Mouse (Mus musculus): Measurements from ENCODE around the gene Ada. TPM values are rescaled to one million over a fixed set of nuclear protein-coding genes. Genes with fewer than 3 reads are reported as not detected.

Ada gene
- polyA plus RNA-seq, 1 experiment from 2014 or later: 9.0 TPM

DNA sequence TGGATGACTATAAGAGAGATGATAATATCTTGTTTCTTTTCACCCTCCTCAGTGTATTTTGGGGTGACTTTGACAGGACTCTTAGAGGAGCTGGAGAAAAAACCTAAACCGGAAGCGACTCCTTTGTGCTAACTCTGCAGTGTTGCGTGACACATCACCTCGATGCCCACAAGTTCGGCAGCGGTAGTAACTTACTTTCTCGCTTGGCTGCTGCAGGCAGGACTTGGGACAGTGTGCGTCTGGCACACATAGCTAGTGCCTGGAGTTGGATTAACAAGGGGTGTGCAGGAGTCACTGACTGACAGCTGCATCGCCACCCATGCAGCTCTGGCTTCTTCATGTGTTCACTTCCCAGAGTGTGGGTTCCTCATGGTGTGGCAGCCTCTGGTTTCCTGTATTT lies 40.0 kb downstream of the Ada start:
- ATAC-seq (ENCODE audit: insufficient number of reproducible peaks, low FRiP score, low TSS enrichment, low read depth): no peak
- Histone ChIP-seq H3K36me3 (0 out of 2 replicates have a peak, but pooled peaks cover 3% of the 10 kb centered on the region), H3K27ac (no peak overlapping the region), H3K4me1 (peaks cover 14% of the 10 kb centered on the region), H3K9ac (no peak overlapping the region), H3K4me2 (no peak overlapping the region), H3K4me3 (no peak overlapping the region), H3K9me3 (no peaks in the 10 kb centered on the region), H3K27me3 (no peaks in the 10 kb centered on the region)
- 89% methylated on average over 9 of the region's 9 CpGs for WGBS

DNA sequence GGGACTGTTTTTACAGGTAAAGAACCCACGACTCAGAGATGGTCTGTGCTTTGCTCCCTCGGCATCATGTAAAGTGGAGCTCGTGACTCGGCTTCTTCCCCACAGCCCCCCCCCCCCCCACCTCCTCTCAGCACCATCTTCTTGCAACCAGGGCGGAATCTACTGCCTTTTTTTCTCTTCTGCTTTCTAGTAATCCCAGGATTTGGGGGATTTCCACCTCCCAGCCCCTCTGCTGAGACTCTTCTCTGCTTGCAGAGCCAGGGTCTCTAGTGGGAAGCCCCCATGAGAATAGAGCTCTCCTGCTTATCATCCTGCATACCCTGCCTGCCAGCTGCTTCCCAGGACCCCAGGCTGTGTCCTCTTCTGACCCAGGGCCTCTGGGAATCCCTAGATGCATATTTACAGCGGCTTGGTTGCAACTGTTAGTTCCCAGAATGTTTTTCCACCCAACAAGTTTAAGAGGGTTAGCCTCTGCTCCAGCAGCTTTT lies 41.2 kb downstream of the Ada start:
- Histone ChIP-seq H3K27me3 (no peaks in the 10 kb centered on the region), H3K9ac (no peak overlapping the region), H3K9me3 (no peaks in the 10 kb centered on the region), H3K36me3 (0 out of 2 replicates have a peak, but pooled peaks cover 7% of the 10 kb centered on the region), H3K4me2 (no peak overlapping the region), H3K27ac (no peak overlapping the region), H3K4me1 (peaks cover 14% of the 10 kb centered on the region), H3K4me3 (no peak overlapping the region)
- 75% methylated on average over 6 of the region's 6 CpGs for WGBS
- no peak for ATAC-seq (ENCODE audit: insufficient number of reproducible peaks, low FRiP score, low TSS enrichment, low read depth)

DNA sequence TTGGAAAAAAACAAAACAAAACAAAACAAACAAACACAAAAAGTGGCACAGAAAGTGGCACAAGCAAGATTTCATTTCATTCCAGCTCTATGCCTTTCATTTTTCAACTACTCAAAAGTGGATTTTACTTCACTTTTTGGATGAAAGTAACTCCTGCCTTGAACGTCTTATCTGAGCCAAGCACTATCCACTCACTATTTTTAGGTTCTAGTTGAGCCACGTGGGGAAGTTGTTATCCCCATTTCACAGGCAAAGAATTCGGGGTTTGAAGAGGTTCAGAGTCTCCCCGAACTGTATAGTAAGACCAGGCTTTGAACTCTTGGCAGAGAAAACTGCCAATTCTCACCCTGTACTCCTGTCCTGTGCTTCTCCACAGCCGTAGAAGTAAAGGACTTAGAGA lies 41.7 kb downstream of the Ada start:
- Histone ChIP-seq H3K27me3 (no peaks in the 10 kb centered on the region), H3K27ac (no peak overlapping the region), H3K9ac (no peak overlapping the region), H3K4me2 (no peak overlapping the region), H3K36me3 (0 out of 2 replicates have a peak, but pooled peaks cover 7% of the 10 kb centered on the region), H3K4me3 (no peak overlapping the region), H3K4me1 (peaks cover 14% of the 10 kb centered on the region), H3K9me3 (no peaks in the 10 kb centered on the region)
- 71% methylated on average over 5 of the region's 5 CpGs for WGBS
- no peak for ATAC-seq (ENCODE audit: insufficient number of reproducible peaks, low FRiP score, low TSS enrichment, low read depth)

DNA sequence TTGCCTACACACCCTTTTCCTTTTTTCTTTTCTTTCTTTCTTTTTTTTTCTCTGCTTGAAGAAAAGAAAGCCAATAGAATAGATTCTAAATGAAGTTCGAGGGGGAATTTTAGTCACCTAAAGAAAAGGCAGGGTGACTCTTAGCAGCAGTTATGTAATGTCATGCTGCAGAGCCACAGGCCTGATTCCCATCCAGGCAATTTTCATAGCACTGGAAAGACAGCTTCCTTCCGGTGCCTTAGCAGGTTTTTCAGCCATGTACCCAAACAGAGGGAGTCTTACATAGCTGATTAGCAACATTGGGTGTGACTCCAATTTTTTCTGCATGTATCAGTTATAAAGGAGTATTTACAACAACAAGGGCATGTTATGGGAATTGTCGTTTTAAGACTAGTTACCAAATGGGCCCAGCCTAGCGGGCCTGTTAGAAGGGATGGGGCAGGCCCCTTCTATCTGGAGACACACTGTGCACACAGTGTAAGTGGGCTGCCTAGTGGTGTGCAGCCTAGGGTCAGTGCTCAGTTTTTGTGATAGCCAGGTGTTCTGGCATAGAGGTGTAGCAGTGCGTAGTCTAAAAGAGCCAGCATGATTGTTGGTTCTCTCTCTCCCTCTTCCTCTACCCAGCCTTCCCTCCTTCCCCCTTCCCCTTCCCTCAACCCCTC lies 46.3 kb downstream of the Ada start:
- Histone ChIP-seq H3K9me3 (no peaks in the 10 kb centered on the region), H3K4me1 (peaks cover 14% of the 10 kb centered on the region), H3K9ac (no peak overlapping the region), H3K27me3 (no peaks in the 10 kb centered on the region), H3K36me3 (0 out of 2 replicates have a peak, but pooled peaks cover 7% of the 10 kb centered on the region), H3K4me2 (no peak overlapping the region), H3K4me3 (no peak overlapping the region), H3K27ac (0 out of 2 replicates have a peak overlapping the region, but pooled peaks have one; percentile 33)
- ATAC-seq (ENCODE audit: insufficient number of reproducible peaks, low FRiP score, low TSS enrichment, low read depth): no peak
- WGBS: 77% methylated on average over 5 of the region's 5 CpGs

DNA sequence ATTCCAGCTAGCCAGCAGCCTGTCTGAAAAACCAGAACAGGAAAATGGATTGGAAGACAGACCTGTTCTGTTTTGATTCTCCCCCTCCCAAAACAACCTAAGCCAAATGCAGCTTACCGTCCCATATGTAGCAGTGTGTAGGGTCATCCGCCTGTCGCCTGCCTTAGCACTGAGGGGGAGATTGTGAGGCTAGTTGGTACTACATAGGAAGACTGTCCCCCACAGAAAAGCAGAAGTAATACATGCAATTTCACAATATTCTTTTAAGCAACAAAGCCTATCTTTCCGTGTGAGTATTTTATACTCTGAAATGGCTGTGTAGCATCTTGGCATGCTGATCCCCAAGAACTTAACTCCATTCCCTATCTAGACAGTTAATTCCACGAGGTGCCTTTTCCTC lies 47.1 kb downstream of the Ada start:
- H3K4me2 ChIP-seq: no peak overlapping the region
- H3K4me1 ChIP-seq: peaks cover 21% of the 10 kb centered on the region
- no peaks in the 10 kb centered on the region for H3K9me3 ChIP-seq
- 66% methylated on average over 5 of the region's 5 CpGs for WGBS
- H3K36me3 ChIP-seq: 0 out of 2 replicates have a peak, but pooled peaks cover 7% of the 10 kb centered on the region
- H3K9ac ChIP-seq: no peak overlapping the region
- no peaks in the 10 kb centered on the region for H3K27me3 ChIP-seq
- no peak overlapping the region for H3K4me3 ChIP-seq
- ATAC-seq (ENCODE audit: insufficient number of reproducible peaks, low FRiP score, low TSS enrichment, low read depth): no peak
- peak overlapping the region; percentile 43; the same call in 1 of the 2 replicates for H3K27ac ChIP-seq

DNA sequence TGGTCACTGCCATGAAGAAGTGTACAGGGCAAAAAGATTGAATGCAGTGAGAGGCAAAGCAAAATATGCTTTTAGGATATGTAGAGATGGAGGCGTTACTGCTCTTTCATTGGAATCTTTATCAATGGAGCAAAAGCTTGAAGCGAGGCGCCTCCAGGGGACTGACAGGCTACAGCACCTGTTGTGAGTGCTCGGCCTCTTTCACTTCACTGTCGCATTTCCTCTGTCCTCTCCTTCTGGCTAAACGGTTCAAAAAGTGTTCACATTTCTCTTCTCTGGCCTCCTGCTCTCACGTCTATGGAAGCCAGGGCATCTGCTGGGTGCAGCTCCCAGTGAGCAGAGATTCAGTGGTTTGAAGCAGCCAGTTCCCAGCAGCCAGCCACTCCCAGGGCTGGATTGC lies 47.6 kb downstream of the Ada start:
- WGBS: 64% methylated on average over 7 of the region's 7 CpGs
- Histone ChIP-seq H3K4me2 (no peak overlapping the region), H3K27ac (peak overlapping the region; percentile 43; the same call in 1 of the 2 replicates), H3K4me3 (no peak overlapping the region), H3K36me3 (0 out of 2 replicates have a peak, but pooled peaks cover 7% of the 10 kb centered on the region), H3K9me3 (no peaks in the 10 kb centered on the region), H3K27me3 (no peaks in the 10 kb centered on the region), H3K4me1 (peaks cover 24% of the 10 kb centered on the region), H3K9ac (no peak overlapping the region)
- ATAC-seq (ENCODE audit: insufficient number of reproducible peaks, low FRiP score, low TSS enrichment, low read depth): no peak

DNA sequence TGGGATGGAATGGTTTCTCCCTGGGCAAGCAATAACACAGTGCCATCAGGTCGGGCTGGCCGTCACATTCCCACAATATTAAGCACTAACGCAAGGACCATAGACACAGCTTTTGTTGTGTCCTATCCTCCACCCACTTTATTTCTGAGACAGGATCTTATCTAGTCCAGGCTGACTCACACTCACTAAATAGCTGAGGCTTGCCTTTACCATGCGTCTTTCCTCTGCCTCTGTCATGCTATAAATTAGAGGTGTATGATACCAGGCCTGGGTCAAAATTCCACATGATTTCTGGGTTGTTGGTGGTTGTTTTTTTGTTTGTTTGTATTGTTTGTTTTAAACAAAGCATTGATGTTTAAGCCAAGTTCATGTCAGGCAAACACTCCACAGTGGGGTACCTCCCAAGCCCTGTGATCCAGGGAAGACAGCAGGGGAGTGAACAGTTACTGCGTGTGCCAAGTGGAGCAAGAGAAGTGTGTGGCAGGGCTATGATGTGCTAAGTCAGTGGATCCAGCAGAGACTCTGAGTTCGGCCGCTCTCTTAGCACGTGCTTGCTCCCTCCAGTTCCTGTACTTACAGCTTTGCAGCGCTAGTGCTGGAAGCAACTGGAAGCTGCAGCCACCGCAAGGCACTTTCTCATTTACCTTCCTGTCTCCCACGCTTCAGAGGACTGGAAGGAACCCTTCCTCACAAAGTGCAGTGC lies 50.8 kb downstream of the Ada start:
- H3K9ac ChIP-seq: no peak overlapping the region
- no peak overlapping the region for H3K27ac ChIP-seq
- H3K4me1 ChIP-seq: peaks cover 33% of the 10 kb centered on the region
- H3K27me3 ChIP-seq: no peaks in the 10 kb centered on the region
- H3K36me3 ChIP-seq: no peaks in the 10 kb centered on the region
- H3K4me2 ChIP-seq: no peak overlapping the region
- H3K4me3 ChIP-seq: no peak overlapping the region
- WGBS: 80% methylated on average over 11 of the region's 11 CpGs
- H3K9me3 ChIP-seq: no peaks in the 10 kb centered on the region
- no peak for ATAC-seq (ENCODE audit: insufficient number of reproducible peaks, low FRiP score, low TSS enrichment, low read depth)

DNA sequence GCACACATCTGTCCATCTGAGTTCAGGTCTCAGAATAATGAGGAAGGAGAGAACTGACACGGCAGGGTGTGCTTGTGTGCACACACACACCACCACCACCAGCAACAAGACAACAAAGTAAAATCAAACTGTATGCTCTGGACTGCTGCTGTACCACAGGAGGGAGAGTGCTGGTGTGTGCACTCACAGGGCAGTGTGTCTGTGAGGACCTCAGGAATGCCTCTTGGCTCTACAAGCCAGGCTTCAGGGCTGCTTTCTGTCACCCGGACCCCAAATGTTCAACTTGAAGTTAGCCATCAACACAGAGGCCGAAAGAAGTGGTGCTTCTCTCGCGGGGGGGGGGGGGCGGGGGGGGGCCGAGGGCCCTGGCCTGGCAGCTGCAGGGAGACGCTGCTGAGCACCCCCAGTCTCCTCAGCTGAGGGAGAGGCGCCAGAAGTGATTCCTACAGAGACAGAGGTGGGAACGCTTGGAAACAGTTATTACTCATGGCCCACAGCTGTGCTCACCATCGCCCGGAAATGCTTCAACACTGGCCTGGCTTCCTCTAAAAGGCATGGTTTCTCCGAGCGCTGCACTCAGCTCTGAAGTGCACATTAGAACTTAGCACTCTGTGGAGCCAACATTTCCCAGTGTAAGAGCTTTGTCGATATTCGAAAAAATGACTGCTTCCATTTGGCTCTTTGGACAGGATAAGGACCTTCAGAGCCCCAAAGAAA lies 52.1 kb downstream of the Ada start:
- Histone ChIP-seq H3K4me3 (no peak overlapping the region), H3K4me2 (no peak overlapping the region), H3K27me3 (no peaks in the 10 kb centered on the region), H3K27ac (peak overlapping the region; percentile 67), H3K4me1 (peaks cover 46% of the 10 kb centered on the region), H3K9me3 (no peaks in the 10 kb centered on the region), H3K36me3 (no peaks in the 10 kb centered on the region), H3K9ac (no peak overlapping the region)
- ATAC-seq (ENCODE audit: insufficient number of reproducible peaks, low FRiP score, low TSS enrichment, low read depth): peak; percentile 61; the same call in 1 of the 2 replicates
- 29% methylated on average over 15 of the region's 16 CpGs for WGBS

DNA sequence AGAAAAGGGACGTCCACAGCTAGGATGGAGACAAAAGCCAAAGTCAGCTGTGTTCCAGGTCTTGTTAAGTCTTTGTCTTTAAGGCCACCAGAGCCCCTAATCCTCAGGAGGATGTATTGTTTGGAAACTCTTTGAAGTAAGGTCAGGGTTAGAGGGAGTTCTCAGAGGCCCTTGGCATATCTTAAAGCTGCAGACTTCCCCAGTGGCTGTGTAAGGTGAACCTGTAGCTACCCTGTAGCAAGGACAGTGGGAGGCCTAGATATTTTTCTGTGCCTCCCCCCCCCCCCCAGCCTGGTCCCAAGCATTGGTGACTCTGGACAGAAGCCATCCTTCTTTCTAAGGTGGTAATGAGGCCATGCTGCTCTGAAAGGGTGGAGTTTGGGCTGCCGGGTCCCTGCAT lies 53.3 kb downstream of the Ada start:
- 47% methylated on average over 2 of the region's 2 CpGs for WGBS

DNA sequence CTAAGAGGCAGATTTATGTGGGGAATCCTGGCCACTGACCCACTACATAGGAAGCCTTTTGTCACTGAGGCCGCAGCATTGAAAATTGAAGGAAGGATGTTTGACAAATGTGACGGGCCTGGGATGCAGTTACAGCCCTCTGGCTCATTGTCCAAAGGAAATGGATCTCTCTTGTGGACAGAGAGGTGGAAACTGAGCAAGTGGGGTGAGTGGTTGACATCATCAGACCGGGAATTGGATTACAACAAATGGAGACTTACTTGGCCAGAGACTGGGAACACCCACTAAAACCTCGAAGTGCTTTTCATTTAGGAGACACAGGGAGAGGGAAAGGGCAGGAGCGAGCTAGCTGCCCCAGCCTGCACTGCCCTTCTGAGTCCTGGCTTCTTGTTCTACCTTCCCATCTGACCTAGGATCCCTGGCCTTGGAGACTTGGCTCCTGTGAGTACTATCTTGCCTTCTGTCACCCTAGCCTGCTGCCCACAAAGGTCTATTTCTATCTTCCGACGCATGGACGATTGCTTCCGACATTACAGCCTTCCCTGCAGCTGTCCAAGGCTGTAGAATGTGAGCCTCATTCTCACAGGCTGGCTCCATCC lies 56.2 kb downstream of the Ada start:
- Histone ChIP-seq H3K27me3 (no peaks in the 10 kb centered on the region), H3K4me1 (peaks cover 40% of the 10 kb centered on the region), H3K36me3 (no peaks in the 10 kb centered on the region), H3K4me2 (no peak overlapping the region), H3K4me3 (peak overlapping the region; percentile 9; the same call in 1 of the 2 replicates), H3K27ac (peak overlapping the region; percentile 81), H3K9me3 (no peaks in the 10 kb centered on the region), H3K9ac (no peak overlapping the region)
- 55% methylated on average over 9 of the region's 9 CpGs for WGBS
- peak; percentile 44; the same call in 1 of the 2 replicates for ATAC-seq (ENCODE audit: insufficient number of reproducible peaks, low FRiP score, low TSS enrichment, low read depth)

More for the DNA sequence above, 53.3 kb downstream of the Ada start:
- 0 out of 2 replicates have a peak overlapping the region, but pooled peaks have one; percentile 27 for H3K27ac ChIP-seq
- H3K4me2 ChIP-seq: no peak overlapping the region
- H3K4me3 ChIP-seq: no peak overlapping the region
- ATAC-seq (ENCODE audit: insufficient number of reproducible peaks, low FRiP score, low TSS enrichment, low read depth): no peak
- no peaks in the 10 kb centered on the region for H3K9me3 ChIP-seq
- no peak overlapping the region for H3K9ac ChIP-seq
- no peaks in the 10 kb centered on the region for H3K36me3 ChIP-seq
- H3K4me1 ChIP-seq: peaks cover 41% of the 10 kb centered on the region
- no peaks in the 10 kb centered on the region for H3K27me3 ChIP-seq

DNA sequence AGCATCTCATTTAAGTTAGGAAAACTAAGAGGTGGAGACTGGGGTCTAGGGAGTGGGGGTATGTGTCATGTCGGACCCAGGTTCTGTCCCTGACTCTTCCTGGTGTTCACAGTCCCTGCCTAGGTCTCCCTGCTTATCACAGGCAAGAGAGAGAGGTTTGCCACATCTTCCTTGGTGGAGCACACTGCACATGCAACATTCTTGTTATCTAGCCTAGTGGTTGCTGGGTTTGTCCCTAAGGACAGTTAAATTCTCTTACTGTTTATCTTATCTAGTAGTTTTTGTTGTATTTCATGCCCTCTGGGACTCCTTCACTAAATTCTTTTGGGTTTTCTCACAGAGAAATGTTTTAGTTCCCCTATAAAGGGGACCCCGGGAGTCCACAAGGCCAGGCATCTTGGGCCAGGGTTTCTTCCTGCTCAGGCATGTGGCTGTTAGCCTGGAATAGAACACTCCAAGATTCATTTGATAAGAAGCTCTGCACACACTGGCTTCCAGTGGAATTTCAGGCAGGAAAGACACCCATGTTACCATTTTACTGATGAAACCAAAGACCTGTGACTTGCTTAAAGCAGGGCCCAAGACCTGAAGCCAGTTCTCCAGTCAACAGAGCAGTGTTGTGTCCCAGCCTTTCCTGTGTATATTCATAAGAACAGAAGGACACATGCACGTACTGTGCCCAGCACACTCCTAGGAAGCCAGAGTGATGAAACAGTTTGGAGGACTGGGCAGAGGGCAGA lies 57.0 kb downstream of the Ada start:
- Histone ChIP-seq H3K4me1 (peaks cover 34% of the 10 kb centered on the region), H3K4me2 (no peak overlapping the region), H3K27me3 (no peaks in the 10 kb centered on the region), H3K36me3 (no peaks in the 10 kb centered on the region), H3K9ac (no peak overlapping the region), H3K9me3 (no peaks in the 10 kb centered on the region), H3K4me3 (no peak overlapping the region), H3K27ac (peak overlapping the region; percentile 81)
- ATAC-seq (ENCODE audit: insufficient number of reproducible peaks, low FRiP score, low TSS enrichment, low read depth): no peak
- 59% methylated on average over 3 of the region's 3 CpGs for WGBS
